In the genomic region with DNA sequence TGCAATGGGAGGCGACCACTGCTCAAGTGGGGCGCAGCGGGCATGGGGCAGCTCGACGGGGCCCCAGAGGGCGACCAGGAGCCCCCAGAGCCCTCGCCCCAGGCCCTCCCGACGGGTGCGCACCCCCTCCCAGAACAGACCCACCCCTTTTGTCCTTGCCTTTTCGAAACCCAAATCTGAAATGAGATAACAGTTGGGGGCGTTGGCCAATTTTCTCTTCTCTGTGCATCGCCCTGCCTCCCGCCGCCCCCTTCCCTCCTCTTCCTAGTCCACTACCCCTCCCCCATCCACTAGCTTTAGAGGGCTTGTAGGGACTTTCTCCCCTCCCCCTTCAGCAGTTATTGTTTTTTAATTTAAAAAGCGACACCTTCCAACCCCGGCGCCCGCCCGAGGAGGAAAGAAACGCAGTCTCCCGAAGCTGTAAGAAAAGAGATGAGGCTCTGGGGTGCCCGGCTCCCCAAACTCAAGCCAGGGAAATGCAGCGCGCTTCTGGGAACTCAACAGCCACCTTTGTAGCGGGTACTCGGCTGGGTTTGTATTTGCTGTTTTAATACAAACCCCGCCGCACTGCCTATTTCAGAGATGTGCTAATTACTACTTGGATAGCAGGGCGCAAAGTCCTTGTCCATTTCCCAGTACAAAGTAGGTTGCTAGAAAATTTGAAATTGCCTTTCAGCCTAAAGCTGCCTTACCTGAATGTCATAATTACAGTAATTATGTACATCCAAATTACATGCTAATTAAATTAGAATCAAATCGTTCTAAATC, we compare ENCODE assay signal across 9 mouse cellular contexts. TPM values are rescaled to one million over a fixed set of nuclear protein-coding genes. Genes with fewer than 3 reads are reported as not detected.
DNase-seq lines count a peak whose midpoint lies in the region; ATAC-seq and TF ChIP-seq lines count a peak whose summit lies in the region.
"Had no signal": no experiment of that assay in that cellular context is flagged by ENCODE, and none has a peak within 500 bp of the region (broad histone marks: within the 10 kb centered on the region; RNA-seq: fewer than 3 reads in every experiment).

No protein-coding gene starts in this region.

- no peak for TF ChIP-seq CTCF in lung, adult 2 months (IDR thresholded peaks at IDR 0.05; ENCODE audit: insufficient read depth, low read length)

- H3K9ac ChIP-seq in neural tube, embryonic 11.5 days (ENCODE audit: low read length): no peak overlapping the region
- no peak overlapping the region for H3K9ac ChIP-seq in limb, embryonic 12.5 days (replicated peaks)
- no peak overlapping the region for H3K9ac ChIP-seq in stomach, embryonic 16.5 days (ENCODE audit: low read length)

- H3K4me3 ChIP-seq in neural tube, embryonic 11.5 days (ENCODE audit: low read depth, low read length): peak overlapping the region; percentile 9; the same call in 1 of the 2 replicates
- H3K4me3 ChIP-seq in forebrain, embryonic 10.5 days: peak overlapping the region; percentile 36
- peak overlapping the region; percentile 29 for H3K4me3 ChIP-seq in limb, embryonic 12.5 days (replicated peaks)
- peak overlapping the region; percentile 12 for H3K4me3 ChIP-seq in stomach, embryonic 16.5 days (replicated peaks; ENCODE audit: low read length)
- no peak overlapping the region for H3K4me3 ChIP-seq in lung, adult 2 months (replicated peaks; ENCODE audit: extremely low read depth, low read depth, low read length)

- under 1% methylated on average over 31 of the region's 31 CpGs for WGBS in neural tube, embryonic 11.5 days
- under 1% methylated on average over 29 of the region's 31 CpGs for WGBS in forebrain, embryonic 10.5 days
- under 1% methylated on average over 31 of the region's 31 CpGs for WGBS in limb, embryonic 12.5 days
- 1% methylated on average over 31 of the region's 31 CpGs for WGBS in stomach, embryonic 16.5 days
- WGBS in lung, adult 2 months: 5% methylated on average over 27 of the region's 31 CpGs

- H3K36me3 ChIP-seq in neural tube, embryonic 11.5 days (ENCODE audit: control insufficient read depth, insufficient read depth, low read length): no peaks in the 10 kb centered on the region
- no peaks in the 10 kb centered on the region for H3K36me3 ChIP-seq in forebrain, embryonic 10.5 days (replicated peaks)
- H3K36me3 ChIP-seq in limb, embryonic 12.5 days: no peaks in the 10 kb centered on the region
- H3K36me3 ChIP-seq in stomach, embryonic 16.5 days (ENCODE audit: control insufficient read depth, insufficient read depth, low read length): no peaks in the 10 kb centered on the region

- peaks cover 52% of the 10 kb centered on the region for H3K27me3 ChIP-seq in neural tube, embryonic 11.5 days (ENCODE audit: control insufficient read depth, insufficient read depth, low read length)
- H3K27me3 ChIP-seq in forebrain, embryonic 10.5 days (ENCODE audit: poor library complexity, severe bottlenecking): peaks cover 84% of the 10 kb centered on the region
- H3K27me3 ChIP-seq in limb, embryonic 12.5 days: peaks cover 59% of the 10 kb centered on the region
- peaks cover 54% of the 10 kb centered on the region for H3K27me3 ChIP-seq in stomach, embryonic 16.5 days (ENCODE audit: control insufficient read depth, insufficient read depth, low read length)

- peak; percentile 25; the same call in 1 of the 2 replicates for ATAC-seq in neural tube, embryonic 11.5 days (ENCODE audit: insufficient read depth, low FRiP score, low TSS enrichment)
- ATAC-seq in limb, embryonic 12.5 days (ENCODE audit: insufficient number of reproducible peaks, insufficient read depth, low FRiP score, low TSS enrichment, low read depth): no peak
- ATAC-seq in stomach, embryonic 16.5 days (ENCODE audit: insufficient read depth, low FRiP score): no peak

- H3K9me3 ChIP-seq in neural tube, embryonic 11.5 days (ENCODE audit: control insufficient read depth, low read length): no peaks in the 10 kb centered on the region
- H3K9me3 ChIP-seq in forebrain, embryonic 10.5 days: no peaks in the 10 kb centered on the region
- no peaks in the 10 kb centered on the region for H3K9me3 ChIP-seq in limb, embryonic 12.5 days
- no peaks in the 10 kb centered on the region for H3K9me3 ChIP-seq in stomach, embryonic 16.5 days (replicated peaks; ENCODE audit: control insufficient read depth, low read length)

- H3K4me1 ChIP-seq in neural tube, embryonic 11.5 days (ENCODE audit: control insufficient read depth, insufficient read depth, low read length): 0 out of 2 replicates have a peak, but pooled peaks cover 4% of the 10 kb centered on the region
- H3K4me1 ChIP-seq in forebrain, embryonic 10.5 days: peaks cover 51% of the 10 kb centered on the region
- peaks cover 36% of the 10 kb centered on the region for H3K4me1 ChIP-seq in limb, embryonic 12.5 days (replicated peaks)
- H3K4me1 ChIP-seq in stomach, embryonic 16.5 days (ENCODE audit: control insufficient read depth, insufficient read depth, low read length): peaks cover 4% of the 10 kb centered on the region; the same call in 1 of the 2 replicates
- peaks cover 3% of the 10 kb centered on the region for H3K4me1 ChIP-seq in lung, adult 2 months (ENCODE audit: control insufficient read depth, insufficient read depth, low read length)

- peak; percentile 32 for DNase-seq in neural tube, embryonic 11.5 days (ENCODE audit: low spot score)
- no peak for DNase-seq in neural tube, embryonic 10.5 days (ENCODE audit: extremely low spot score, low spot score)
- peak; percentile 31 for DNase-seq in forebrain, embryonic 10.5 days (ENCODE audit: extremely low spot score, low spot score)
- no peak for DNase-seq in lung, adult 2 months
- no peak for DNase-seq in lung, postnatal 36 days

- no peak overlapping the region for H3K27ac ChIP-seq in neural tube, embryonic 11.5 days (ENCODE audit: low read depth, low read length)
- no peak overlapping the region for H3K27ac ChIP-seq in forebrain, embryonic 10.5 days
- H3K27ac ChIP-seq in limb, embryonic 12.5 days: no peak overlapping the region
- H3K27ac ChIP-seq in stomach, embryonic 16.5 days (ENCODE audit: low read length): no peak overlapping the region

- H3K4me2 ChIP-seq in neural tube, embryonic 11.5 days (ENCODE audit: low read depth): peak overlapping the region; percentile 30
- peak overlapping the region; percentile 52 for H3K4me2 ChIP-seq in limb, embryonic 12.5 days
- peak overlapping the region; percentile 29; the same call in 1 of the 2 replicates for H3K4me2 ChIP-seq in stomach, embryonic 16.5 days (ENCODE audit: low read depth, low read length)

- TF ChIP-seq POLR2A in lung, adult 2 months (IDR thresholded peaks at IDR 0.05; ENCODE audit: borderline replicate concordance, extremely low read depth, low read depth, low read length): no peak

RNA-seq across cellular contexts. Expression of a gene that starts 7.7 kb away (rescaled TPM):
- 1.8 and 2.0 TPM in 2 replicates for polyA plus RNA-seq in neural tube, embryonic 11.5 days (2014; fragmentation: Nextera tagmentation; extraction: Ambion mirVana)
- 0.94 and 1.1 TPM in 2 replicates for polyA plus RNA-seq in forebrain, embryonic 10.5 days (2016; fragmentation: Nextera tagmentation; extraction: Ambion mirVana)
- polyA plus RNA-seq in limb, embryonic 12.5 days (2016; fragmentation: Nextera tagmentation; extraction: Ambion mirVana): 2.5 and 3.0 TPM in 2 replicates
- not detected in 2 replicates for polyA plus RNA-seq in stomach, embryonic 16.5 days (2015; fragmentation: Nextera tagmentation; extraction: Ambion mirVana)
- polyA plus RNA-seq in lung, adult 2 months (2012; rRNA removed): not detected in 2 replicates
- polyA plus RNA-seq: large intestine, adult 2 months; stomach, embryonic 14.5 days had no signal

RNA-seq across cellular contexts. Expression of a gene that starts 32.9 kb away (rescaled TPM):
- polyA plus RNA-seq in neural tube, embryonic 11.5 days (2014; fragmentation: Nextera tagmentation; extraction: Ambion mirVana): 12.4 and 14.5 TPM in 2 replicates
- polyA plus RNA-seq in forebrain, embryonic 10.5 days (2016; fragmentation: Nextera tagmentation; extraction: Ambion mirVana): 12.8 and 13.8 TPM in 2 replicates
- polyA plus RNA-seq in limb, embryonic 12.5 days (2016; fragmentation: Nextera tagmentation; extraction: Ambion mirVana): 17.9 and 18.7 TPM in 2 replicates
- polyA plus RNA-seq in stomach, embryonic 16.5 days (2015; fragmentation: Nextera tagmentation; extraction: Ambion mirVana): 14.7 and 16.1 TPM in 2 replicates
- polyA plus RNA-seq in lung, adult 2 months (2012; rRNA removed): 5.5 and 8.9 TPM in 2 replicates

RNA-seq across cellular contexts. Expression of a gene that starts 33.0 kb away (rescaled TPM):
- 21.0 and 23.0 TPM in 2 replicates for polyA plus RNA-seq in neural tube, embryonic 11.5 days (2014; fragmentation: Nextera tagmentation; extraction: Ambion mirVana)
- polyA plus RNA-seq in forebrain, embryonic 10.5 days (2016; fragmentation: Nextera tagmentation; extraction: Ambion mirVana): 13.3 and 14.0 TPM in 2 replicates
- 26.0 and 27.3 TPM in 2 replicates for polyA plus RNA-seq in limb, embryonic 12.5 days (2016; fragmentation: Nextera tagmentation; extraction: Ambion mirVana)
- polyA plus RNA-seq in stomach, embryonic 16.5 days (2015; fragmentation: Nextera tagmentation; extraction: Ambion mirVana): 16.2 and 22.4 TPM in 2 replicates
- 2.1 and 4.3 TPM in 2 replicates for polyA plus RNA-seq in lung, adult 2 months (2012; rRNA removed)

Comparison
In these comparisons a context has a peak if more than half of its experiments do, and no peak if none do; other contexts are left out.
1. DNase-seq: peak in neural tube, embryonic 11.5 days (single experiment) and forebrain, embryonic 10.5 days (single experiment); none in neural tube, embryonic 10.5 days (single experiment), lung, adult 2 months (single experiment) and lung, postnatal 36 days (single experiment).
2. Peak in every context shown above with its lines, with median percentiles within 50 percentile points of each other: H3K4me2 ChIP-seq.